14 mouse cellular contexts compared by ENCODE assay signal in genomic region chr3:83583071-83583672, GRCm38 (mm10).
DNase-seq lines count a peak whose midpoint lies in the region; ATAC-seq and TF ChIP-seq lines count a peak whose summit lies in the region.
"Had no signal": no experiment of that assay in that cellular context is flagged by ENCODE, and none has a peak within 500 bp of the region (broad histone marks: within the 10 kb centered on the region; RNA-seq: fewer than 3 reads in every experiment).

No protein-coding gene starts in this region.

- H3K27me3 ChIP-seq in hindbrain, embryonic 10.5 days (ENCODE audit: insufficient read depth, poor library complexity, severe bottlenecking), result peaks cover 64% of the 10 kb centered on the region
- H3K27me3 ChIP-seq in hindbrain, postnatal 0 days (ENCODE audit: insufficient read depth, low read length), result no peaks in the 10 kb centered on the region
- H3K27me3 ChIP-seq in midbrain, embryonic 12.5 days, result peaks cover 5% of the 10 kb centered on the region
- no peaks in the 10 kb centered on the region for H3K27me3 ChIP-seq in midbrain, embryonic 14.5 days (ENCODE audit: control insufficient read depth, insufficient read depth, low read length)
- H3K27me3 ChIP-seq in embryonic facial prominence, embryonic 11.5 days (ENCODE audit: control insufficient read depth, insufficient read depth, low read length), result no peaks in the 10 kb centered on the region
- H3K27me3 ChIP-seq: megakaryocyte, embryonic 14.5 days had no signal

- H3K4me3 ChIP-seq in hindbrain, embryonic 10.5 days, result no peak overlapping the region
- no peak overlapping the region for H3K4me3 ChIP-seq in hindbrain, postnatal 0 days (ENCODE audit: low read length)
- no peak overlapping the region for H3K4me3 ChIP-seq in midbrain, embryonic 12.5 days
- H3K4me3 ChIP-seq in midbrain, embryonic 14.5 days (replicated peaks; ENCODE audit: low read depth, low read length), result no peak overlapping the region
- no peak overlapping the region for H3K4me3 ChIP-seq in embryonic facial prominence, embryonic 11.5 days (ENCODE audit: low read depth, low read length)
- H3K4me3 ChIP-seq: megakaryocyte, embryonic 14.5 days had no signal

- 22% methylated on average over 8 of the region's 8 CpGs for WGBS in hindbrain, embryonic 10.5 days
- 17% methylated on average over 8 of the region's 8 CpGs for WGBS in hindbrain, postnatal 0 days
- 22% methylated on average over 8 of the region's 8 CpGs for WGBS in midbrain, embryonic 12.5 days
- 18% methylated on average over 8 of the region's 8 CpGs for WGBS in midbrain, embryonic 14.5 days
- 42% methylated on average over 8 of the region's 8 CpGs for WGBS in embryonic facial prominence, embryonic 11.5 days

- no peak for TF ChIP-seq CTCF in hindbrain, postnatal 0 days (IDR thresholded peaks at IDR 0.05; ENCODE audit: low read depth)

- H3K4me2 ChIP-seq in hindbrain, postnatal 0 days (ENCODE audit: low read depth, low read length), result no peak overlapping the region
- H3K4me2 ChIP-seq in midbrain, embryonic 12.5 days (replicated peaks), result no peak overlapping the region
- H3K4me2 ChIP-seq in midbrain, embryonic 14.5 days (ENCODE audit: low read length), result no peak overlapping the region
- H3K4me2 ChIP-seq in embryonic facial prominence, embryonic 11.5 days (ENCODE audit: low read depth, low read length), result no peak overlapping the region

- no peaks in the 10 kb centered on the region for H3K9me3 ChIP-seq in hindbrain, embryonic 10.5 days
- no peaks in the 10 kb centered on the region for H3K9me3 ChIP-seq in hindbrain, postnatal 0 days (ENCODE audit: low read length)
- H3K9me3 ChIP-seq in midbrain, embryonic 12.5 days, result peaks cover 4% of the 10 kb centered on the region; the same call in 1 of the 2 replicates
- 0 out of 2 replicates have a peak, but pooled peaks cover 5% of the 10 kb centered on the region for H3K9me3 ChIP-seq in midbrain, embryonic 14.5 days (ENCODE audit: control insufficient read depth, low read length)
- no peaks in the 10 kb centered on the region for H3K9me3 ChIP-seq in embryonic facial prominence, embryonic 11.5 days (replicated peaks; ENCODE audit: control insufficient read depth, low read length)
- H3K9me3 ChIP-seq: megakaryocyte, embryonic 14.5 days had no signal

- no peak for ATAC-seq in hindbrain, postnatal 0 days
- ATAC-seq in midbrain, embryonic 12.5 days (ENCODE audit: low FRiP score, low read depth), result peak; percentile 27; the same call in 1 of the 2 replicates
- no peak for ATAC-seq in midbrain, embryonic 14.5 days (ENCODE audit: low FRiP score, low TSS enrichment)
- ATAC-seq in embryonic facial prominence, embryonic 11.5 days (replicated peaks; ENCODE audit: insufficient number of reproducible peaks, low FRiP score, low TSS enrichment, low read depth), result peak; percentile 70; the same call in 1 of the 2 replicates

- no peaks in the 10 kb centered on the region for H3K36me3 ChIP-seq in hindbrain, embryonic 10.5 days
- no peaks in the 10 kb centered on the region for H3K36me3 ChIP-seq in hindbrain, postnatal 0 days (ENCODE audit: insufficient read depth, low read length)
- no peaks in the 10 kb centered on the region for H3K36me3 ChIP-seq in midbrain, embryonic 12.5 days
- H3K36me3 ChIP-seq in midbrain, embryonic 14.5 days (ENCODE audit: control insufficient read depth, insufficient read depth, low read length), result no peaks in the 10 kb centered on the region
- H3K36me3 ChIP-seq in embryonic facial prominence, embryonic 11.5 days (replicated peaks; ENCODE audit: control insufficient read depth, insufficient read depth, low read depth, low read length), result no peaks in the 10 kb centered on the region

- peak; percentile 82 for DNase-seq in hindbrain, embryonic 10.5 days (ENCODE audit: low spot score)
- DNase-seq in hindbrain, postnatal 0 days (ENCODE audit: low spot score), result no peak
- DNase-seq in midbrain, embryonic 14.5 days, result no peak
- DNase-seq in embryonic facial prominence, embryonic 11.5 days (ENCODE audit: low spot score), result no peak
- DNase-seq in retina, postnatal 1 day, result peak; percentile 70
- no peak for DNase-seq in gastrocnemius, adult 8-10 months (ENCODE audit: low spot score in 2 of 2)
- DNase-seq in cerebellum, adult 9-11 months, result no peak
- DNase-seq: gastrocnemius, postnatal 10 days; kidney, adult 8-10 months; liver; right cerebral cortex, adult 18-20 months; thymus, adult 2 months had no signal

- peaks cover 31% of the 10 kb centered on the region for H3K4me1 ChIP-seq in hindbrain, embryonic 10.5 days (replicated peaks)
- no peaks in the 10 kb centered on the region for H3K4me1 ChIP-seq in hindbrain, postnatal 0 days (ENCODE audit: insufficient read depth, low read length)
- no peaks in the 10 kb centered on the region for H3K4me1 ChIP-seq in midbrain, embryonic 12.5 days
- no peaks in the 10 kb centered on the region for H3K4me1 ChIP-seq in midbrain, embryonic 14.5 days (ENCODE audit: control insufficient read depth, insufficient read depth, low read length)
- no peaks in the 10 kb centered on the region for H3K4me1 ChIP-seq in embryonic facial prominence, embryonic 11.5 days (ENCODE audit: control insufficient read depth, insufficient read depth, low read length)
- H3K4me1 ChIP-seq: megakaryocyte, embryonic 14.5 days had no signal

- H3K27ac ChIP-seq in hindbrain, embryonic 10.5 days, result no peak overlapping the region
- no peak overlapping the region for H3K27ac ChIP-seq in hindbrain, postnatal 0 days
- H3K27ac ChIP-seq in midbrain, embryonic 12.5 days (replicated peaks), result no peak overlapping the region
- no peak overlapping the region for H3K27ac ChIP-seq in midbrain, embryonic 14.5 days (replicated peaks; ENCODE audit: low read depth, low read length)
- H3K27ac ChIP-seq in embryonic facial prominence, embryonic 11.5 days (replicated peaks; ENCODE audit: low read depth, low read length), result no peak overlapping the region

- H3K9ac ChIP-seq in hindbrain, postnatal 0 days (replicated peaks; ENCODE audit: low read length), result no peak overlapping the region
- H3K9ac ChIP-seq in midbrain, embryonic 12.5 days (replicated peaks), result no peak overlapping the region
- no peak overlapping the region for H3K9ac ChIP-seq in midbrain, embryonic 14.5 days (replicated peaks; ENCODE audit: low read length)
- no peak overlapping the region for H3K9ac ChIP-seq in embryonic facial prominence, embryonic 11.5 days (replicated peaks; ENCODE audit: low read length)

Comparison
In these comparisons a context has a peak if more than half of its experiments do, and no peak if none do; other contexts are left out.
1. DNase-seq: peak in hindbrain, embryonic 10.5 days (single experiment) and retina, postnatal 1 day (single experiment); none in hindbrain, postnatal 0 days (single experiment), midbrain, embryonic 14.5 days (single experiment), embryonic facial prominence, embryonic 11.5 days (single experiment), gastrocnemius, adult 8-10 months (0 of 2) and cerebellum, adult 9-11 months (single experiment).
2. ATAC-seq: peak in midbrain, embryonic 12.5 days (single experiment) and embryonic facial prominence, embryonic 11.5 days (single experiment); none in hindbrain, postnatal 0 days (single experiment) and midbrain, embryonic 14.5 days (single experiment).